Mouse (Mus musculus): ENCODE data around the gene Btbd35f19. TPM values are rescaled to one million over a fixed set of nuclear protein-coding genes. Genes with fewer than 3 reads are reported as not detected.
"Not testable (repeated sequence)": the region's sequence is repeated elsewhere in the genome, so short reads cannot be mapped to it uniquely, and the experiment has no call there.

The Btbd35f19 gene
- not detected for total RNA-seq (2021)
- long read RNA-seq, experiment 1, result 0 reads
- long read RNA-seq, experiment 2, result 0 reads

GRCm38 (mm10) chrX:31383818-31384217 is at the start of gene Btbd35f19:
Gene Btbd35f19 (minus strand): TSS chrX:31383918.
- intact Hi-C loops (cut with DNase I; ENCODE audit: low total_unique reads); DNase-seq: not testable (repeated sequence)

- intact Hi-C loops (cut with DNase I; ENCODE audit: low total_unique reads); DNase-seq: not testable (repeated sequence)
These were observed 41.8 kb downstream of the Btbd35f19 start for GRCm38 (mm10) chrX:31341924-31342323.

GRCm38 (mm10) chrX:31336154-31336553 is 47.6 kb downstream of the Btbd35f19 start, which contains the start of gene Btbd35f26:
Gene Btbd35f26 (plus strand): TSS chrX:31336454.
- intact Hi-C loops (cut with DNase I; ENCODE audit: low total_unique reads); DNase-seq: not testable (repeated sequence)

Other genes starting within 250 kb of the Btbd35f19 start
- gene Spin2f, start 130.0 kb downstream of the Btbd35f19 start, total RNA-seq (2021), result not detected
- gene Btbd35f26, start 47.5 kb downstream of the Btbd35f19 start, total RNA-seq (2021), result not detected
- not detected for gene Gm21883, start 190.4 kb upstream of the Btbd35f19 start, total RNA-seq (2021)
- gene Spin2e, start 235.0 kb upstream of the Btbd35f19 start, total RNA-seq (2021), result not detected